Mouse (Mus musculus) cerebellum, adult 2 months (tissue): ENCODE data around the gene Pigf.

Source experiments
- CTCF ChIP-seq: fragments of 200-500 bp; IDR thresholded peaks from 2 replicates; pipeline ENCODE4 v1.5.1; 2011; ENCODE audit warnings: low read depth, mild to moderate bottlenecking, control low read depth, low read length, moderate library complexity, borderline replicate concordance; ENCODE audit not compliant: insufficient read depth
- POLR2A ChIP-seq: fragments of 200-500 bp; IDR thresholded peaks from 2 replicates; pipeline ENCODE4 v1.6.1; 2011; ENCODE audit warnings: low read length, control low read depth, borderline replicate concordance; ENCODE audit not compliant: insufficient read depth

DNA sequence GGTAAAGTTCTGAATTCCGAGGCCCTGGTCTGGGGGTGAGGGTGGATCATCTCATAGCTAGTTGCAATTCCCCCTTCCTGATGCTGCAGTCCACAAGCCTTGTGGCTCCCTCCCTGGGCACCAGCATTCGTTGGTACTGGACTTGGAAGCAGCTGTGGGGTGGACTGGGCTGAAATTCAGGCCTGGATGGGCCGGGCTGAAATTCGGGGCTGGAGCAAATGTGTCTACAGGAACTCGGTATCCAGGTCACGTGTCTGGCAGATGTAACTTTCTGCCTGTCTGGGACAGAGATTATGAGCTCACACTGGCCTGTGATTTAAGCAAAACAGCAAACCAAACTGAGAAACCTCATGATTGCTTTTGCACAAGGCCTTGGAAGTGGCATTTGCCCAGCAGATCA is 76.4 kb downstream of the Pigf start:
- no peak for TF ChIP-seq CTCF
- TF ChIP-seq POLR2A = no peak
